ENCODE assay signal across 18 mouse cellular contexts in the genomic region with DNA sequence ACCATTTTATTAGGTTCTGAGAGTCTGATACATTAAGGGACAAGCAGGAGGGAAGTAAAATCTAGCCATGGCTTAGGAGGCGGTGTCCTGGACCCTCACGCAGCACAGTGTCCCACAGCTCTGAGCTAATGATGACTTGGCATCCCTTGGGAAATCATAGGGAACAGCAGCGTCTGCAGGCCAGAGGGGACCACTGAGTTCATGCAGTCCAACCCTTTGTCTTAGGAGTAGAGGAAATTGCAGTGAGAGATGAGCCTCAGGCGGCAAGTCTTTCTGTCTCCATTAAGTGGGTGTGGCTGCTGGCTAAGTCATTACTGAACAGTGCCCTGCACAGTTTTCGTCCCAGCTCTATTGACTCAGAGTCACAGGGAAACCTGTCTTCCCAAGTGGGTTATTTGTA.
A peak's percentile ranks its signal among the peaks of the same experiment; 100 is the strongest.
DNase-seq lines count a peak whose midpoint lies in the region; ATAC-seq and TF ChIP-seq lines count a peak whose summit lies in the region.
"Had no signal": no experiment of that assay in that cellular context is flagged by ENCODE, and none has a peak within 500 bp of the region (broad histone marks: within the 10 kb centered on the region; RNA-seq: fewer than 3 reads in every experiment).

No protein-coding gene starts in this region.

- TF ChIP-seq CTCF in midbrain, postnatal 0 days (IDR thresholded peaks at IDR 0.05): no peak

- H3K4me2 ChIP-seq in midbrain, embryonic 11.5 days: no peak overlapping the region
- no peak overlapping the region for H3K4me2 ChIP-seq in midbrain, postnatal 0 days (ENCODE audit: low read depth, low read length, poor library complexity, severe bottlenecking)
- no peak overlapping the region for H3K4me2 ChIP-seq in embryonic facial prominence, embryonic 15.5 days (replicated peaks)
- H3K4me2 ChIP-seq in neural tube, embryonic 14.5 days (ENCODE audit: low read depth, low read length): no peak overlapping the region
- no peak overlapping the region for H3K4me2 ChIP-seq in intestine, embryonic 16.5 days (ENCODE audit: low read depth, low read length)
- H3K4me2 ChIP-seq: lung, embryonic 15.5 days had no signal

- H3K4me1 ChIP-seq in midbrain, embryonic 11.5 days (ENCODE audit: control insufficient read depth, insufficient read depth, low read length): peaks cover 19% of the 10 kb centered on the region
- peaks cover 4% of the 10 kb centered on the region; the same call in 1 of the 2 replicates for H3K4me1 ChIP-seq in midbrain, postnatal 0 days (ENCODE audit: insufficient read depth, low read length)
- H3K4me1 ChIP-seq in embryonic facial prominence, embryonic 15.5 days: peaks cover 29% of the 10 kb centered on the region
- peaks cover 19% of the 10 kb centered on the region; the same call in 1 of the 2 replicates for H3K4me1 ChIP-seq in neural tube, embryonic 14.5 days (ENCODE audit: control insufficient read depth, insufficient read depth, low read length)
- H3K4me1 ChIP-seq in intestine, embryonic 16.5 days (ENCODE audit: control insufficient read depth, insufficient read depth, low read length): peaks cover 25% of the 10 kb centered on the region

- peak; percentile 19; the same call in 1 of the 2 replicates for ATAC-seq in midbrain, embryonic 11.5 days (ENCODE audit: low FRiP score)
- no peak for ATAC-seq in midbrain, postnatal 0 days (ENCODE audit: low FRiP score)
- ATAC-seq in embryonic facial prominence, embryonic 15.5 days (ENCODE audit: insufficient number of reproducible peaks, low FRiP score, low TSS enrichment, low read depth): peak; percentile 49
- ATAC-seq in neural tube, embryonic 14.5 days (ENCODE audit: low read depth): peak; percentile 57; the same call in 1 of the 2 replicates
- ATAC-seq in intestine, embryonic 16.5 days: no peak
- ATAC-seq: forebrain, postnatal 0 days; intestine, postnatal 0 days had no signal

- no peak overlapping the region for H3K4me3 ChIP-seq in midbrain, embryonic 11.5 days (ENCODE audit: low read depth, low read length)
- no peak overlapping the region for H3K4me3 ChIP-seq in midbrain, postnatal 0 days (ENCODE audit: low read depth, low read length)
- H3K4me3 ChIP-seq in embryonic facial prominence, embryonic 15.5 days (replicated peaks): no peak overlapping the region
- no peak overlapping the region for H3K4me3 ChIP-seq in neural tube, embryonic 14.5 days (ENCODE audit: low read depth, low read length)
- H3K4me3 ChIP-seq in intestine, embryonic 16.5 days (ENCODE audit: low read length): no peak overlapping the region
- H3K4me3 ChIP-seq: lung, embryonic 15.5 days; myocyte had no signal

- no peak overlapping the region for H3K9ac ChIP-seq in midbrain, embryonic 11.5 days (ENCODE audit: low read length)
- no peak overlapping the region for H3K9ac ChIP-seq in midbrain, postnatal 0 days (replicated peaks; ENCODE audit: low read length, poor library complexity, severe bottlenecking)
- no peak overlapping the region for H3K9ac ChIP-seq in embryonic facial prominence, embryonic 15.5 days
- H3K9ac ChIP-seq in neural tube, embryonic 14.5 days (replicated peaks; ENCODE audit: low read depth, low read length): no peak overlapping the region
- no peak overlapping the region for H3K9ac ChIP-seq in intestine, embryonic 16.5 days (ENCODE audit: low read depth, low read length)
- H3K9ac ChIP-seq: forebrain, postnatal 0 days; lung, embryonic 15.5 days had no signal

- H3K27ac ChIP-seq in midbrain, embryonic 11.5 days (ENCODE audit: low read depth, low read length): no peak overlapping the region
- H3K27ac ChIP-seq in midbrain, postnatal 0 days (ENCODE audit: low read depth, low read length): no peak overlapping the region
- no peak overlapping the region for H3K27ac ChIP-seq in embryonic facial prominence, embryonic 15.5 days (replicated peaks)
- no peak overlapping the region for H3K27ac ChIP-seq in neural tube, embryonic 14.5 days (ENCODE audit: low read depth, low read length)
- H3K27ac ChIP-seq in intestine, embryonic 16.5 days (ENCODE audit: low read length): no peak overlapping the region
- H3K27ac ChIP-seq: lung, embryonic 15.5 days; stomach, postnatal 0 days had no signal

- peak; percentile 35 for DNase-seq in embryo, embryonic 10.5 days (ENCODE audit: low spot score)
- no peak for DNase-seq in embryo, embryonic 9.5 days (ENCODE audit: extremely low spot score)
- no peak for DNase-seq in midbrain, embryonic 11.5 days (ENCODE audit: low spot score, missing footprints)
- DNase-seq in midbrain, postnatal 0 days (ENCODE audit: low spot score): no peak
- DNase-seq in cerebellum, adult 9-11 months: no peak
- DNase-seq: adrenal gland, postnatal 36 days; cerebellum, adult 9-10 months; forebrain, postnatal 0 days; heart, postnatal 4 days; right cerebral cortex, postnatal 25 days had no signal

- WGBS in midbrain, embryonic 11.5 days: 71% methylated on average over 5 of the region's 5 CpGs
- 54% methylated on average over 5 of the region's 5 CpGs for WGBS in midbrain, postnatal 0 days
- WGBS in embryonic facial prominence, embryonic 15.5 days: 58% methylated on average over 5 of the region's 5 CpGs
- WGBS in neural tube, embryonic 14.5 days: 21% methylated on average over 5 of the region's 5 CpGs
- 64% methylated on average over 5 of the region's 5 CpGs for WGBS in intestine, embryonic 16.5 days

- no peaks in the 10 kb centered on the region for H3K36me3 ChIP-seq in midbrain, embryonic 11.5 days (ENCODE audit: control insufficient read depth, insufficient read depth, low read length)
- no peaks in the 10 kb centered on the region for H3K36me3 ChIP-seq in midbrain, postnatal 0 days (ENCODE audit: insufficient read depth, low read length)
- no peaks in the 10 kb centered on the region for H3K36me3 ChIP-seq in embryonic facial prominence, embryonic 15.5 days
- no peaks in the 10 kb centered on the region for H3K36me3 ChIP-seq in neural tube, embryonic 14.5 days (ENCODE audit: control insufficient read depth, insufficient read depth, low read length)
- H3K36me3 ChIP-seq in intestine, embryonic 16.5 days (ENCODE audit: control insufficient read depth, insufficient read depth, low read length): no peaks in the 10 kb centered on the region
- H3K36me3 ChIP-seq: lung, embryonic 15.5 days had no signal

- H3K27me3 ChIP-seq in midbrain, embryonic 11.5 days (ENCODE audit: control insufficient read depth, insufficient read depth, low read length): no peaks in the 10 kb centered on the region
- H3K27me3 ChIP-seq in midbrain, postnatal 0 days (ENCODE audit: insufficient read depth, low read length): no peaks in the 10 kb centered on the region
- H3K27me3 ChIP-seq in embryonic facial prominence, embryonic 15.5 days: no peaks in the 10 kb centered on the region
- no peaks in the 10 kb centered on the region for H3K27me3 ChIP-seq in neural tube, embryonic 14.5 days (ENCODE audit: control insufficient read depth, insufficient read depth, low read length)
- H3K27me3 ChIP-seq in intestine, embryonic 16.5 days (replicated peaks; ENCODE audit: control insufficient read depth, insufficient read depth, low read length): no peaks in the 10 kb centered on the region
- H3K27me3 ChIP-seq: CH12.LX; lung, embryonic 15.5 days had no signal

- H3K9me3 ChIP-seq in midbrain, embryonic 11.5 days (ENCODE audit: control insufficient read depth, low read length): no peaks in the 10 kb centered on the region
- no peaks in the 10 kb centered on the region for H3K9me3 ChIP-seq in midbrain, postnatal 0 days (ENCODE audit: low read length)
- H3K9me3 ChIP-seq in embryonic facial prominence, embryonic 15.5 days (replicated peaks): no peaks in the 10 kb centered on the region
- no peaks in the 10 kb centered on the region for H3K9me3 ChIP-seq in neural tube, embryonic 14.5 days (ENCODE audit: control insufficient read depth, low read length)
- H3K9me3 ChIP-seq in intestine, embryonic 16.5 days (ENCODE audit: control insufficient read depth, low read length): no peaks in the 10 kb centered on the region
- H3K9me3 ChIP-seq: lung, embryonic 15.5 days had no signal

Comparison
In these comparisons a context has a peak if more than half of its experiments do, and no peak if none do; other contexts are left out.
1. ATAC-seq: peak in midbrain, embryonic 11.5 days (single experiment), embryonic facial prominence, embryonic 15.5 days (single experiment) and neural tube, embryonic 14.5 days (single experiment); none in midbrain, postnatal 0 days (single experiment) and intestine, embryonic 16.5 days (single experiment).